Mouse (Mus musculus) G1E-ER4 (cell line): ENCODE data around the gene Dtymk. TPM values are rescaled to one million over a fixed set of nuclear protein-coding genes. Genes with fewer than 3 reads are reported as not detected.

Experiments
- GATA1 ChIP-seq: IDR thresholded peaks from one replicate; pipeline ENCODE4 v1.8.0; 2012; ENCODE audit warnings: low read length, inconsistent platforms
- polyA plus RNA-seq: library from polyadenylated mRNA; stranded (reverse); fragments of >175 nt; gene quantifications from 2 replicates; pipeline ENCODE4 v1.2.3, GENCODE M21; 2012

The Dtymk gene
- polyA plus RNA-seq, 1 experiment, result 241 TPM

DNA sequence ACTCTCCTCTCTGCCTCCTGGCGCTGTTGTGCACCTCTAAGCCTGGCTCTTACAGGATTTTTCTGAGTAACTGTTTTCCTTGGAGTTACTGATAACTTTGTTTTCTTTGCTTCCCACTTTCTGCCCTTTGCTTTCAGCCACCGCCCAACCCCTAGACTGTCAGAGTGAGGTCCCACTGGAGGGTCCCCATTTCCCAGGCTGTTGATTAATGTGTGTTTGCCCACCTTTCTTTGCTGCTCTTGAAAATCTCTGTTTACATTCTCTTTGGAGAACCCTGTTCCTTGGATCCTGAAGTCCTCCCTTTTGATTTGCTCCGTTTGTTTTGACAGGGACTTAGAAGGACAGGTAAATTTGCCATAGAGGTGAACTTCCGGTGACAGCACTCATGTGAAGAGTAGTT, 7.1 kb upstream of the Dtymk start:
- no peak for TF ChIP-seq GATA1

DNA sequence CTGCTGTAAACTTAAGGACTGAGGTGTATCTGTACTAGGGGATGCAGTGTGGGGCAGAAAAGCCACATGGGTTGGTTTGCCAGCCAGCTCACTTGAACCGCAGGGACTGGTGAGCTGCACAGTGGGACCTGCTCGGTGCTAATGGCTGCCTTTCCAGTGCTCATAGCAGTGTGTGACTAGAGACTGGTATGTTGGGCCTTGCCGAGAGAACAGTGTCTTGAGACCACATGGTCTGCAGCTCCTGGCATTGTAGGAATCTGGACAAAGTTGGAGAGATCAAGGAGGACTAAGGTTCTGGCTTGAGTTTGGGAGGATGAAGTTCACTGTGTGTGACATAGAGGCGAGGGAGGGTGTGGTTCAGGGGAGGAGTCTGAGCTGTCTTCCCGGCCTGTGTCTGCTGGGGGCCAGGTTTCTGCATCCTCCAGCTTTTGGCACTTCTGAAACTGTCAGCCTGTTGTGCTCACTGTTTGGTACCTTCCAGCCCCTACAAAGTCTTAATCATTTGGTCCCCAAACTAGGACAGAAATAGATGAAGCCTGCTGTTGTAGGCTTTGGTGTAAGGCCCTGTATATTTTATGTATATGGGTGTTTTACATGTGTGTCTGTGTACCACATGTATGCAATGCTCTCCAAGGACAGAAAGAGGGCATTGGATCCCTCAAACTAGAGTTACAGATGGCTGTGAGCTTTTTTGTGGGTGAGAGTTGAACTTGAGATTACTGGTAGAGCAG, 3.7 kb upstream of the Dtymk start:
- no peak for TF ChIP-seq GATA1

DNA sequence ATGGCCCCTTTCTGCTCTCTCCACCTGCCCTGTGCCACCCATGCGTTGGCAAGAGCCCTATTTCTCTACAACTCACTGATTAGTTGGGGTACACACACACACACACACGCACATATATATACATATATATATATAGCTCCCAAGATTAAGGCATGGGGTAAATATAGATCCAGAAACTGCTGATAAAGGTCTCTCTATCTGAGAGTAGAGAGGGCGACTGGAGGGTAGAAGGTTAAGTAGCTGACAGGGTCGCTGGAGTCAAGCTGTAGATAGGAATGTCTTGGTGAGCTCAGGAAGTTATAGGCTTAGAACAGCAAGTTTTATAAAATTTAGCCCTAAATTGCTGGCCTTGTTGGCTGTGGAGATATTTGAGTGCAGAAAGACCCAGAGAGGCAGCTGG, 3.1 kb upstream of the Dtymk start:
- TF ChIP-seq GATA1, result no peak

DNA sequence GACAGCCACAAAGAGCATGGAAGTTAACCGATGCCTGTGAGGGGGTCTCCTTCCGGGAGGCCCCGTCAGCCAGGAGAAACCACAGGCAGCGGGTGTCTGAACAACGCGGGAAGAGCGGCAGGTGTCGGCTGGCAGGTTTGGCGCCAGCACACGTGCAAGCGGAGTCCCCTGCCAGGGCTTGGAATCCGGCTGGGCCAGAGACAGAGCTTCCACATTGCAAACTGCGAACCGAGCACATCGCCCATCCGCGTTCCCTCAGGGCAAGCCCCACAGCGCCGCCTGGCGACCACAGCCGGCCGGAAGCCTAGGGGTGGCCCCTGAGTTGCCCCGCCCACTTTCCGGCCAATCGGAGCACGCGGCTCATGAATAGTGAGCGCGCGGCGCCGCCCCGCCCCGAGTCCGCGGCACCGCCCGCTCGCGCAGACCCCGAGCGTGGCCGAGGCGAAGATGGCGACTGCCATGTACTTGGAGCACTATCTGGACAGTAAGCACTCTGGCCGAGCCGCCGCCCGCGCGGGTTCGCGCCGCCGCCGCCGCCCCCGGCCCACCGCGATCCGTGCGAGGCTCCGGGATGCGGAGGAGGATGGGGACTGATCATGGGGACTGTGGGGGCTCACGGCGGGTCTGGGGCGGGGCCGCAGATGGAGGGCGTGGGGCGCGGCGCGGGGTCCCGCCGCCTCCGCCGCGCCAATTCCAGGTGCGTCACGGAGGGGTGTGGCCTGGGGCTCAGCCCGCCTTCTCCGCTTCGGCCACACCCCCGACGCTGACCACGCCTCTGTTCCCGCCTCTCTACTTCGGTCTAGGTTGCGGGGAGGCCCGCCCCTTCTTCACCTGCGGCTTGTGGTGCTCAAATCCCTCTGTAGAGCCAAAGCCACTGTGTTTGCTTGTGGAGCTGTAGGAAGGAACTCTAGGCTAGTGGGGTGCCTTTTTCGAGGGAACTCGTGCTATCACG, 2.1 kb upstream of the Dtymk start, which contains the start of gene Ing5:
Ing5 (plus strand) TSS at position 410 of the 952 bp plus-strand sequence.
- no peak for TF ChIP-seq GATA1

DNA sequence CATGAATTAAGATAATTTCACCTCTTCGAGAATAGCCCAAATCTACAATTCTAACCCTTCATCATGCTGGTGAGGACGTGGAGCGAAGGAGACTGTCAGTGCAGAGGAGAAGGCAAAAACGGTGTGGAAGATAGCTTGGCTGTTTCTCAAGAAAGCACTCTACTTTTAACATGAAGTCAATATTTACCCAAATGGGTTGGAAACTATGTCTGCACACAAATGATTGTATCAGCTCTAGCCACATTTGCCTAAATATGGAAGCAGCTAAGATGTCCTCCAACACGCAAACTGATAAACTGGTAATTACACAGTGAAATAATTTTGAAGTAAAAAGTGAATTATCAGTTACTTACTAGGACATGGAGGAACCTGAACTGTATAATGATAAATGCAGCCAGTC, 1.0 kb upstream of the Dtymk start:
- TF ChIP-seq GATA1, result peak; percentile 35

DNA sequence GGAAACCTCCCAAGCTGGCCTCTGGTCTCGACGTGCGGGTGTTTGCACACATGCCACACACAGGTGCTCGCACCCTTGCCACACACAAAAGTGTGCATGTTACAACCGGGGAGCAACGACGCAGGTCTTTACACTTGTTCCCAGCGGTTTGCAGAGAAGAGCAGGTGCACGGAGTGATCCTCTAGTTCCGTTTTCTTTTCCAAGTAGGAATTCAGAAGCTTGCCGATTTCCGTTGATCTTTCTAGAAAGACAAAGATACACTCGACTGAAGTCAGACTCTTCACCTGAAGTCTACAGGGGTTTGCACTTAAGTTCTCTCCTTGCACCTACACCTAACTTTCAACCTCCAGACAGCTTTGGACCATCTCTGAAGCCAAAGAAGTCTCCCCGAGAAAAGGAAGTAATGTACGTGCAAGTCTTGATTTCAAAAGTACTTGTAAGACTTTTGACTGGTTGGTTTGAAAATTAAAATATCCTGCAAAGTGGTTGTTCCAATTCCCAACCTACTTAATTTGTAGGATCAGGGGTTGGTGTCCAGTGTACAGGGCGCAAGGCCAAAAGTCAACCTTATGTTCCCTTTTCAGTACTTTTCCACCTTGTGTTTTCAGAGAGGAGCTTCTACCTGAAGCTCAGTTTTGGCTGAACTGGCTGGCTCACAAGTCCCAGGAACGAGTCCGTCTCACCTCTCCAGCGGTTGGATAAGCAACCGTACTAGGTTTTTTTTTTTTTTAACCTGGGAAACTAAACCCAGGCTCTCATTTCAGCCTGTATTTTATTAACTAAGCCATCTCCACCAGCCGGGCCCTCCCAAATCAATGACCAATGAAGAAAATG, 847 bp downstream of the Dtymk start:
- TF ChIP-seq GATA1, result no peak

DNA sequence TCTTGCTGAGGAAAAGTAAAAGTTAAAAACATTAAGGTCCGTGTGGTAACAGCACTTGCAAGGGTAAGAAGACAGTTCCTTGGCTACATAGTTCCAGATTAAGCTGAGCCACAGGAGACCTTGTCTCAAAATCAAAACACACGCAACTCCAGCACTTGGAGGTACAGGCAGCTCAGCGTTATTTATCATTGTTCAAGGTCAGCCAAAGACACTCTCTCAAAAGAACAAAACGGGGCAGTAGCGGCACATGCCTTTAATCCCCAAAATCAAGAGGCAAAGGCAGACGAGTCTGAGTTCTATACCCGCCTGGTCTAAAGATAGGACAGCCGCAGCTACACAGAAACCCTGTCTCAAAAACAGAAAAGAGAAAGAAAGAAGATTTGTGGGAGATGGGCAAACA, 5.8 kb downstream of the Dtymk start:
- TF ChIP-seq GATA1, result no peak

DNA sequence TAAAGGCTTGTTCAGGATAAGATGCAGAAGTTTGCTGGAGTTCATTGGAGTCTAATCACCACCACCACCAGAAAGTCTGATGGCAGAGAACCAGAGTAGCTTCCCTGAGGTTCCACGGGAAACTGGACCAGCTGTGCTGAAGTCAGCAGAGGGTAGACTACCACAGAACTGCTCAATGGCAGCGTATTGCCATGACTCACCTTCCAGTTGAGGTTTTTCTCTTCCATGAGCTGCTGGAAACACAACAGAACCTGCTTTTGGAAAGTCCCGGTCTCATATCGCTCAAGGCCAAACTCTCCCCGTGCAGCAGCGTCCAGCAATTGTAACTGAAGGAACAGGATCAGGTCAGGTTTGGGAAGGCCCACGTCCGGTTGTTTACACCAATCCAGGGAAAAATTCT, 7.2 kb downstream of the Dtymk start:
- no peak for TF ChIP-seq GATA1

DNA sequence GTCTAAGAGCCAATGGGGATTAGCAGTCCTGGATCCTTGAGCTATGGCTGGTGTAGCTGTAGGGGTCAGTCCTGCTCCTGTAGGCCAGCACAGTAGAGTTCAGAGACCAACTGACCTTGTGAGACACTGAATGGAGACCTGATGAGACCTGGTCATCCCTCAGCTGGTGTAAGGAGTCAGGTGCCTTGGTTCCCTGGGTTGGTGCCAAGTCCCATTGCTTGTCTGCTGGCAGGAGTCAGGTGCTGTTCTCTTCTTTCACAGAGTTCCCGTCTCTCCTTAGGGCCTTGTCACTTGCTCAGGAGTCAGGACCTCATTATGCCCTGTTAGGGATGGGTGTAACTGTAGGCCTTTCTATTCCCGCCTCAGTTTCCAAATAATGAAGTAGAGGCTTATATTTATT, 14.8 kb downstream of the Dtymk start:
- no peak for TF ChIP-seq GATA1

DNA sequence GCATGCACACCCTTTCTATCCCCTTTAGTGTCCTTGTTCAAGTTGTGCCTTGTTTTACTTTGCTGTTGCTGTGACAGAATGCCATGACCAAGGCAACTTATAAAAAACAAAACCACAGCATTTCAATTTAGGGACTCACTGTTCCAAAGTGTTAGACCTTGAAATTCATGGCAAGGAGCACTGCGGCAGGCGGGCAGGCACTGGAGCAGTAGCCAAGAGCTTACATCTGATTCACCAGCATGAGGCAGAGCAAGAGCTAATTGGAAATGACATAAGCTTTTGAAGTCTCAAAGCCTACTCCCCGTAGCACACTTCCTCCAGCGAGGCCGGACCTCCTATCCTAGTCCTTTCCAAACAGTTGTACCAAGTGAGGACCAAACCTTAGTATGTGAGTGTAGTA, 25.0 kb downstream of the Dtymk start:
- TF ChIP-seq GATA1, result no peak

DNA sequence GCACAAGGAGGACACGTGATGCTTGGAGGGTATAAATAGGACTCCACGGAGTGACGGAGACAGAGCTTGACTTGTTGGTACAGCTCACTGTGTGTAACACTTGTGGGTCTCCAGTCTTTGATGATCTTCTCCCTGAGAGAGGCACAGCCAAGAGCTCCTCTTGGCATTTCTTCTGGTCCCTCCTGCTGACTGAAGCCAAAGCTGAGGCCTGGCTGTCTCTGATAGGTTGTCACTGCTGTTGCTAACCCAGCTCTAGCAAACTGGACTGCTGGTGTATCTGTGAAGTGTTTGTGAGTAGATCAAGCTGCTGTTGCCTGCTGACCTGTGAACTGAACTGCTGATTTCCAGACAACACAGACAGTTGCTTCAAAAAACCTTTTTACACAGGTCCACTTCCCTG, 31.8 kb downstream of the Dtymk start:
- no peak for TF ChIP-seq GATA1

DNA sequence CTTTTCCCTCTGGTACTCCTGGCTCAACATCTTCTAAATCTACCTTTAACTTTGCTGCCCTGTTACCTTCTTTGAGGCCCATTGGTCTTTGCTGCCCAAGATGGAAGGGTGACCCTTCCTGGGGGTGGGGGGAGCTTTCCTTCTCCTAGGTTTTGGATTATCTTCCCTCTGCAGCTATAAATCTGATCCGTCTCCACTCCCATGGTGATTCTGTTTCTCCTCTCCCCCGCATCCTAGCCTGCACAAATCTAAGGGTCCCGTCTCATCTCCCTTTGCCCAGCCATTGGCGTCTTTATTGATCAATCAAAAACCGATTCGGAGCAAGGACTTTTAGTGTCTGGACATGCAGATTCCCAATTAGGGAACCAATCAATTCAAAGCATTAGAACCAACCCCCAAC, 34.1 kb downstream of the Dtymk start:
- TF ChIP-seq GATA1, result no peak

DNA sequence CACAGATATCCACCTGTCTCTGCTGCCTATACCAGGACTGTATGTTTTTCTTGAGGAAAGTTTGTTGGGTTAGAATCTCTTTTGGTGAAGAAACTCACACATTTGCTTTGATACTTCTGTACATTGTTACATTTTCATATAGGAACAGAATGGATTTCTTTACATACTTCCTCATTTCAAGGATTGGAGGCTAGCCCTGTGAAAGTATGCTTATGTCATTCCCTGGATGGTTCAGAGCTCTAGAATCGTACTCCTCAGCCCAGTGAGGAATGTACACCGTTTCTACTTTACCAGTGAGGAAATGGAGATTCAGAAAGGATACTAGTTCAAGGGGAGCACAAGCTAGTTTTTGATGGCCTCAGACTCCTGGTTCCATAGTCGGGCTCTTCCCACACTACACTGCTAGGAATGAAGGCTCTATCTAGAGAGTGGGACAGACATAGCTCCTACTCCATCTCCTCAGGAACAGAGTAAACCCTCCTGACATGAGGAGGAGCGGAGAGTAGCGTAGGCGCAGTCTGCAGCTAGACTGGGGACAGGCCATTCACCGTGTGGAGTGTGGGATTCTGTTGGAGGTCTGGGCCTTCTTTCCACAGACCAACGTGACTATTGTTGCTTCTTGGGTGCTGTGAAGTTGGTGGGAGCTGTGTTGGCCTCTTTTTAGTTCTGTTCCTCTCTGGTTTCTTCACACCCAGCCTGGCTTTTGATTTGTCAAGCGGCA, 36.7 kb downstream of the Dtymk start:
- TF ChIP-seq GATA1, result no peak

DNA sequence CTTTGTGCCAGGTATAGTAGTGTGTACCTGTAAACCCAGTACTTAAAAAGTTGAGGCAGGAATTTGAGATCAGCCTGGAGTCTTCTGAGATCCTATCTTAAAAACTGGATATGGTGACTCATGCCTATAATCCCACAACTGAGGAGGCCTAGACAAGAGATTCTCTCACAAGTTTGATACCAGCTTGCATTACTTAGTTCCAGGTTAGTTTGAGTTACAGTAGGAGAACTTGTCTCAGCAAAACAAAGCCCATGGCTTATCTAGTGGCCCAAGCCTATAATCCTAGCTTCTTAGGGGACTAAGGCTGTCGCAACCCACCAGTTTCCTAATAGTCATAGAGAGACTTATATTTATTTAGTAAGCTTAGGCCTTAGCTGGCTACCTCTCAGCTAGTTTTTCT, 41.7 kb downstream of the Dtymk start:
- TF ChIP-seq GATA1, result no peak

DNA sequence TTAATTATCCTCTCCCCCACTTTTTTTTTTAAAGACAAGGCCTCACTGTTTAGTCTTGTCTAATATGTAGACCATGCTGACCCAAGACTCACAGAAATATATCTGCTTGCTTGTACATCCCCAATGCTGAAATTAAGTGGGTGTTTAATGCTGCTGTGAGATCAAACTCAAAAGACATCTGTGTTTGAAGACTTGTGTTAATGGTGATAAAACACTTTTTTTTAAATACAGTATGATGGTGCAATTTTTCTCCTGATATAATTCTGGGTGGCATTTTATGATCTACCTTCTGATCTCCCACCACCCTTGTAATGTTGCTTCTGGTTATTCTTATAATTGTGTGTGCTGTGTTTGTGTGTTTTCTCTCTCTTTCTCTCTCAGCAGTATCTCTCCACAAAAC, 45.6 kb downstream of the Dtymk start:
- TF ChIP-seq GATA1, result peak; percentile 55

DNA sequence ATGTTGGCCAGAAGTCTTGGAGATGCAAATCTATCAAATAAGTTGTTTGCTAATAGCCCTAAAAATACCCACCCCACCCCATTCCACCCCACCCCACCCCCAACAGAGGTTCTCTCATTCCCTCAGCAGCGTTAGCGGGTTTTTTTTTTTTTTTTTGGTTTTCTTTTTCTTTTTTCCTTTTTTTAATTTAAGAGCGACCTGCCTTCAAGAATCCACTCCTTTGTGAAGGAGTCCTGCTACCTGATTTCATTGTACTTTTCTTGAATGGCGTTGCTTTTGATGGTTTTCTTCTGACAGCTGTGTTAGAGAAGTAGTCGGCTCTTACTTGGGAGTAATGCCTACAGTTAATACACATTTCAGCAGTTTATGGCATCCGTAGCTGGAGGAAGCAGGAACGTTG, 46.1 kb downstream of the Dtymk start:
- TF ChIP-seq GATA1, result no peak
